Mouse (Mus musculus) thymus, postnatal 0 days (tissue): ENCODE results near the gene Ush1c. TPM values are rescaled to one million over a fixed set of nuclear protein-coding genes. Genes with fewer than 3 reads are reported as not detected.
"Not testable (repeated sequence)": the region's sequence is repeated elsewhere in the genome, so short reads cannot be mapped to it uniquely, and the experiment has no call there.

Experiments used
- DNase-seq: peaks from one replicate; pipeline ENCODE4 v3.0.0-alpha.2; 2015; ENCODE audit warnings: low spot score
- polyA plus RNA-seq: library from polyadenylated mRNA; unstranded; fragments of >200 nt; fragmentation: Nextera tagmentation; extraction: Ambion mirVana; gene quantifications from 2 replicates; pipeline ENCODE4 v1.2.1, GENCODE M21; 2015

Ush1c gene
- polyA plus RNA-seq, 1 experiment from 2014 or later: 0.46 TPM

- DNase-seq: no peak
These were observed 33.5 kb downstream of the Ush1c start for GRCm38 (mm10) chr7:46204775-46205174.

GRCm38 (mm10) chr7:46204046-46204471 is 34.2 kb downstream of the Ush1c start:
- peak; percentile 47 for DNase-seq

- DNase-seq: no peak
These were observed 36.7 kb downstream of the Ush1c start for GRCm38 (mm10) chr7:46201649-46202048.

- DNase-seq: no peak
These were observed 38.3 kb downstream of the Ush1c start for GRCm38 (mm10) chr7:46200021-46200420.

- DNase-seq: no peak
These were observed 42.9 kb downstream of the Ush1c start for GRCm38 (mm10) chr7:46195356-46195755.

- no peak for DNase-seq
These were observed 54.1 kb downstream of the Ush1c start for GRCm38 (mm10) chr7:46184232-46184631.

- DNase-seq: peak; percentile 45
These were observed 56.7 kb downstream of the Ush1c start for GRCm38 (mm10) chr7:46181590-46181989.

GRCm38 (mm10) chr7:46179431-46180275 is 58.6 kb downstream of the Ush1c start, which contains the start of gene Abcc8:
Gene Abcc8 (minus strand): TSS chr7:46180033.
- no peak for DNase-seq

GRCm38 (mm10) chr7:46168980-46169379 is 69.3 kb downstream of the Ush1c start:
- DNase-seq: not testable (repeated sequence)

GRCm38 (mm10) chr7:46168402-46168801 is 69.9 kb downstream of the Ush1c start:
- DNase-seq: no peak

GRCm38 (mm10) chr7:46167901-46168300 is 70.4 kb downstream of the Ush1c start:
- no peak for DNase-seq

- no peak for DNase-seq
These were observed 72.4 kb downstream of the Ush1c start for GRCm38 (mm10) chr7:46165876-46166275.

GRCm38 (mm10) chr7:46162731-46163130 is 75.6 kb downstream of the Ush1c start:
- DNase-seq: no peak

- DNase-seq: no peak
These were observed 76.1 kb downstream of the Ush1c start for GRCm38 (mm10) chr7:46162132-46162727.

- DNase-seq: no peak
These were observed 76.7 kb downstream of the Ush1c start for GRCm38 (mm10) chr7:46161615-46162014.

GRCm38 (mm10) chr7:46157746-46158145 is 80.6 kb downstream of the Ush1c start:
- no peak for DNase-seq

- no peak for DNase-seq
These were observed 83.5 kb downstream of the Ush1c start for GRCm38 (mm10) chr7:46154498-46155488.

GRCm38 (mm10) chr7:46152819-46153351 is 85.4 kb downstream of the Ush1c start:
- no peak for DNase-seq

- DNase-seq: no peak
These were observed 90.9 kb downstream of the Ush1c start for GRCm38 (mm10) chr7:46147417-46147816.

GRCm38 (mm10) chr7:46146675-46147308 is 91.5 kb downstream of the Ush1c start:
- no peak for DNase-seq
